Mouse (Mus musculus): ENCODE measurements around the gene Vmn1r233. TPM values are rescaled to one million over a fixed set of nuclear protein-coding genes. Genes with fewer than 3 reads are reported as not detected.

Gene Vmn1r233
- total RNA-seq (2021), result not detected
- not detected in 2 replicates for polyA plus RNA-seq (2012; rRNA removed)
- long read RNA-seq, result 0 reads

- no peak for DNase-seq
Measured at GRCm38 (mm10) chr17:20996364-20996763, at the start of gene Vmn1r233. Vmn1r233 (minus strand) TSS chr17:20996464.

GRCm38 (mm10) chr17:21018410-21019080, 22.3 kb upstream of the Vmn1r233 start:
- DNase-seq, result no peak

- peak; percentile 21 for DNase-seq
Measured at GRCm38 (mm10) chr17:21009726-21010125, 13.5 kb upstream of the Vmn1r233 start.

- peak; percentile 91 for DNase-seq
Measured at GRCm38 (mm10) chr17:21008382-21009331, 12.4 kb upstream of the Vmn1r233 start, which contains the start of gene Zfp160. Zfp160 (plus strand) TSS chr17:21008903.

DNA sequence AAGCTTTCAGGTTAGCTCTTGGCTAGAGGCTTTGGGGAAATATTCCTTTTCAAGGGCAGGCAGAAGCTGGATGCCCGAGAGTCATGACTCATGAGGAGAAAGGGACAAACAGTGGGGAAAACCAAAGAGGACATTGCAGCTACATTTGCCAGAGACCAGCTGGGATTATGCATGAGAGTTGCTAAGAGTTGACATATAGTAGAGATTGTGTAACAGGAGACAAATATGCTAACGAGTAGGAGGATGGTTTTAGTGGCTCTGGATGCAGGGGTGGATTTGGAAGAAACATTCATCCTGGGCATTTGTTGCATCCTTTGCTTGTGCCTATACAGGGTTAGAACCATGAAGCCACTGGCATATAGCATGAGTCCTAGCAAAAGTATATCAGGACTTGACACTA, 2.5 kb downstream of the Vmn1r233 start:
- DNase-seq, result no peak

- no peak for DNase-seq
Measured at GRCm38 (mm10) chr17:20966681-20967080, 29.6 kb downstream of the Vmn1r233 start.

GRCm38 (mm10) chr17:20965421-20965820, 30.8 kb downstream of the Vmn1r233 start:
- no peak for DNase-seq

- DNase-seq, result no peak
Measured at GRCm38 (mm10) chr17:20960386-20960785, 35.9 kb downstream of the Vmn1r233 start.

DNA sequence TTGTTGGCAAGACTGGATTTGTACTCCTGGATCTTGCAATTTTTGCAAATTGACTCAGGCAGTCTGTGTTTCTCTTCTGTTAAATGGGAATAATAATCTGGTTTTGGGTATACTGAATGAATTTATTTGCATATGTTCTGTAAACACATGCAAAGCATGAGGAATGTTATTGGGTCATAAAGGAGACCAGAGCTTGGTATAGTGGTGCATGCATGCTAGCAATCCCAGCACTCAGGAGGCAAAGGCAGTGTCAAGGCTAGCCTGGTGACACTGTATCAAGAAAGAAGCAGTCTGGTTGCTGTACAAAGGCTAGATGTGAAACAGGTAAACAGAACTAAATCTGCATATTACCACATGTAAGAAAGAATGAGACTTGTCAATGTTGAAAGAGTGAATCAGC, 49.6 kb downstream of the Vmn1r233 start:
- no peak for DNase-seq

- no peak for DNase-seq
Measured at GRCm38 (mm10) chr17:20946026-20946565, 50.2 kb downstream of the Vmn1r233 start.

- peak; percentile 99 for DNase-seq
Measured at GRCm38 (mm10) chr17:20944985-20945891, 51.0 kb downstream of the Vmn1r233 start, which contains the start of gene Ppp2r1a. Ppp2r1a (plus strand) TSS chr17:20945311.

DNA sequence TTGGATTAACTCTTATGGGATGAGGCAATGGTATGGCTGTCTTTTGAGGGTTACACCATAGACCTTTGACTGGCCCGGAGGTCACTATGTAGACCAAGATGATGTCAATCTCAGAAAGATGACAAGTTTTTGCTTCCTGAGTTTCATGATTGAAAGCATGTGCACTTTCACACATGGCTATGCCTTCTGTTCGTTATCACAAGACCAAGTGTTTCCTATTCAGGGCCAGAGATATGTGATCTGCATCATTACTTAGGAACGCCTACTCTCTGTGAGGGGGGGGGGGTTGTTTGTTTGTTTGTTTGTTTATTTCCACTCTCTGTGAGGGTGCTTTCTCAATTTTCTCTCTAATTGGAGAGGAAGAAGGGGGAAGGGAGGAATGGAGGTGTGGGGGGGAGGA, 52.0 kb downstream of the Vmn1r233 start:
- no peak for DNase-seq

Other genes starting within 250 kb of the Vmn1r233 start
- gene Vmn1r228, start 210.3 kb downstream of the Vmn1r233 start, total RNA-seq (2021), result not detected
- not detected in 2 replicates for gene Vmn1r228, start 210.3 kb downstream of the Vmn1r233 start, polyA plus RNA-seq (2012; rRNA removed)
- gene Vmn1r229, start 184.9 kb downstream of the Vmn1r233 start, total RNA-seq (2021), result not detected
- not detected in 2 replicates for gene Vmn1r229, start 184.9 kb downstream of the Vmn1r233 start, polyA plus RNA-seq (2012; rRNA removed)
- not detected for gene Vmn1r230, start 156.0 kb downstream of the Vmn1r233 start, total RNA-seq (2021)
- gene Vmn1r230, start 156.0 kb downstream of the Vmn1r233 start, polyA plus RNA-seq (2012; rRNA removed), result not detected in 2 replicates
- not detected for gene Vmn1r231, start 91.4 kb downstream of the Vmn1r233 start, total RNA-seq (2021)
- gene Vmn1r231, start 91.4 kb downstream of the Vmn1r233 start, polyA plus RNA-seq (2012; rRNA removed), result not detected in 2 replicates
- gene Vmn1r232, start 76.8 kb downstream of the Vmn1r233 start, total RNA-seq (2021), result not detected
- gene Vmn1r232, start 76.8 kb downstream of the Vmn1r233 start, polyA plus RNA-seq (2012; rRNA removed), result not detected in 2 replicates
- gene Ppp2r1a, start 51.2 kb downstream of the Vmn1r233 start, total RNA-seq (2021), result 100 to 1,000 TPM; 282 to 298 TPM
- 164 and 223 TPM in 2 replicates for gene Ppp2r1a, start 51.2 kb downstream of the Vmn1r233 start, polyA plus RNA-seq (2012; rRNA removed)
- 10 to 100 TPM; 12.4 to 13.5 TPM for gene Zfp160, start 12.4 kb upstream of the Vmn1r233 start, total RNA-seq (2021)
- 0.81 and 0.90 TPM in 2 replicates for gene Zfp160, start 12.4 kb upstream of the Vmn1r233 start, polyA plus RNA-seq (2012; rRNA removed)
- not detected for gene Vmn1r234, start 229.6 kb upstream of the Vmn1r233 start, total RNA-seq (2021)
- not detected in 2 replicates for gene Vmn1r234, start 229.6 kb upstream of the Vmn1r233 start, polyA plus RNA-seq (2012; rRNA removed)

All from adrenal gland, adult 2 months (tissue).